Mouse (Mus musculus) granulocyte monocyte progenitor cell, adult 5-6 weeks (primary cell): ENCODE results near the gene Antxr1. TPM values are rescaled to one million over a fixed set of nuclear protein-coding genes. Genes with fewer than 3 reads are reported as not detected.

Experiments used
- total RNA-seq, 2 experiments: library from RNA; stranded (forward) in 1 of 2; stranded (reverse) in 1 of 2; fragments of 200-712, 200-1000 nt in 1 of 2; fragments of >200 nt in 1 of 2; fragmentation: Nextera tagmentation in 1 of 2; gene quantifications; 2 replicates each; pipeline ENCODE4 v1.2.3; 2014 to 2017

The Antxr1 gene
- total RNA-seq, 2 experiments from 2014 or later, result 0.10 to 1.7 TPM

Other genes starting within 250 kb of the Antxr1 start
- gene D6Ertd527e, start 231.1 kb downstream of the Antxr1 start, total RNA-seq (2014; fragmentation: Nextera tagmentation), result not detected in 2 replicates
- gene D6Ertd527e, start 231.1 kb downstream of the Antxr1 start, total RNA-seq (2017), result not detected in 2 replicates
- gene Gkn1, start 15.1 kb upstream of the Antxr1 start, total RNA-seq (2014; fragmentation: Nextera tagmentation), result not detected in 2 replicates
- gene Gkn1, start 15.1 kb upstream of the Antxr1 start, total RNA-seq (2017), result not detected in 2 replicates
- gene Gkn2, start 37.5 kb upstream of the Antxr1 start, total RNA-seq (2014; fragmentation: Nextera tagmentation), result not detected in 2 replicates
- not detected in 2 replicates for gene Gkn2, start 37.5 kb upstream of the Antxr1 start, total RNA-seq (2017)
- gene Gkn3, start 53.1 kb upstream of the Antxr1 start, total RNA-seq (2014; fragmentation: Nextera tagmentation), result not detected in 2 replicates
- gene Gkn3, start 53.1 kb upstream of the Antxr1 start, total RNA-seq (2017), result not detected in 2 replicates
- gene Bmp10, start 93.2 kb upstream of the Antxr1 start, total RNA-seq (2014; fragmentation: Nextera tagmentation), result not detected in 2 replicates
- gene Bmp10, start 93.2 kb upstream of the Antxr1 start, total RNA-seq (2017), result not detected in 2 replicates
- gene Arhgap25, start 197.4 kb upstream of the Antxr1 start, total RNA-seq (2014; fragmentation: Nextera tagmentation), result 14.3 and 15.7 TPM in 2 replicates
- 17.4 and 23.2 TPM in 2 replicates for gene Arhgap25, start 197.4 kb upstream of the Antxr1 start, total RNA-seq (2017)